Mouse (Mus musculus) spleen, adult 12 weeks (tissue): ENCODE measurements around the gene Pitpnb.
A peak's percentile ranks its signal among the peaks of the same experiment; 100 is the strongest.

Experiments used
- DNase-seq: peaks from one replicate; pipeline ENCODE4 v3.0.0; 2022; ENCODE audit warnings: low spot score

Gene Pitpnb

GRCm38 (mm10) chr5:111396199-111396598 is 65.6 kb downstream of the Pitpnb start:
- DNase-seq: no peak

DNA sequence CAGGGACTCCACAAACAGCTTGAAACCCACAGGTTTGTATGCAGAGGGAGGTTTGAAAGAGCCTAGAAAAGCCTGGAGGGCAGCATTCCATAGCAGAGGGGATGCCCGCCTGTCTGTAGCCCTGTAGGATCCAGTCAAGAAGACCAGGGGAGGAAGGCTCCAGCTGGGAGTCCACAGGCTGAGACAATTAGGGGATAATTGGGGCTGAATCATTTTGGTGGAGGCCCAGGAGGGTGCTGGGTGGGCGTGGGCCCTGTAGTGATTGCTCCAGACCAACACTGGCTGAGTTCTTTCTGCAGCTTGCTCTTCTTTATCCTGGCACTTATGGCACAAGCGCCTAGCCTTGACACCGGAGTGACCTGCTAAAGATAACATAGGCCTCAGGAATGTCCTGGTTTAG is 67.9 kb downstream of the Pitpnb start:
- no peak for DNase-seq

DNA sequence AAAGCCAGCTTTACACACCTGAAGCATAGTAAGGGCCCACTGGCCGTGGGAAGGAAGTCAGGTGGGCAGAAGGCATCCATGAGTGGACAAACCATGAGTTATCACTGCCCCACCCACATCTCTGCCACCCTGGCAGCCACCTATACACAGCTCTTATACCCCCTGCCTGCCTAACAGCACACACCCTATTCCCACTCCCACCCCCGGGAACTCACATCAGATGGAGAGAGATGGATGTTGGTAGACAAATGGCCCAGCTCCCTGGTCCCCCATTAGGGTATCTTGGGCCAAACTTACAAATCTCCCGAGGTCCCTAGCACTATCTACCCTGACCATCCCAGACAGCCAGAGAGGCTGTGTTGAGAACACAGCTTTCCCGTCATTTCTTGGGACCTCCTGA is 68.7 kb downstream of the Pitpnb start:
- no peak for DNase-seq

- DNase-seq: no peak
Observed at GRCm38 (mm10) chr5:111401879-111402650, 71.5 kb downstream of the Pitpnb start.

DNA sequence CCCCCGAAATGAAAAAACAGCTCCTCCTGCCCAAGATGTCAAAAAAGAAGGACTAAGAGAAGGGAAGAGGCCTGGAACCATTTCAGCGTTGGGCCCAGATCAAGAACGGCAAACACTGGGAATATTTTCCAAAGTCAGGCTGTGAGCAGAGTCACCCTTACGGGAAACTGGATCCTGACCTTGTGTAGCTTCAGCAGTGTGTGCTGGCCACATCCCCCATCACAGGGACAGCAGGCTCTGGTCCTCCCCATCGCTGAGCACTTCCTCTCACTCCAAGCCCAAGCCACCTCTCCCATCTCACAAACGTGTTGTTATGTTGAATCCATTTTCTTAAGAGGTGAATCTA is 72.1 kb downstream of the Pitpnb start:
- no peak for DNase-seq

GRCm38 (mm10) chr5:111404721-111405120 is 74.2 kb downstream of the Pitpnb start:
- DNase-seq: no peak

DNA sequence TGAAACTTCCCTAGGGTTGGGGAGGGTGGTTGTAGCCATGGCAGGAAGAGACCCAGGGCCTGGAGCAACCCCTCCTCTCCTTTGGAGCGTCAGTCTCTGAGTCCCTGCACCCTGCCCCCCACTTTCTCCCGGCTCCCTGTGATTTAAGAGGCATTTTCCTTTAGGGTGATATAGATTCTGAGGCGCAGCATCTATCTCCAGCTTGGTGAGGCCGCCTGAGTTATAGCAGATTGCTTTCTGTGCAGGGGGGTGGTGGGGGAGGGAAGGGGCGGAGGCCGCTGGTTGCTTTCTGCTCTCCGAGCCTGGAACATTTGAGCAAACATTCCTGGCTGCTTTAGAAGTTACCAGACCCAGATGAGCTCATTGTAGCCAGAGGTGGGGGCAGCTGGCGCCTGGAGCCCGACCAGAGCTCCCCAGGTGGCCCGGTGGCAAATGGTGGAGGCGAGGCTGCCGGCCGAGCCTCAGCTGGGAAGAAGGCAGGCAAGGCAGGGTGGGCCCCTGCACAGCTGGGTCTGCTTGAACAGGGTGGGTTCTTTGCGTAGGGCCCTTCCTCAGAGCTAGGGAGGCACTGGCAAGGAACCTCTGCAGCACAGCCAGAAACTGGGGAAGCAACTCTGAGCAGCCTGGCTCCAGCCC is 78.0 kb downstream of the Pitpnb start:
- DNase-seq: no peak

DNA sequence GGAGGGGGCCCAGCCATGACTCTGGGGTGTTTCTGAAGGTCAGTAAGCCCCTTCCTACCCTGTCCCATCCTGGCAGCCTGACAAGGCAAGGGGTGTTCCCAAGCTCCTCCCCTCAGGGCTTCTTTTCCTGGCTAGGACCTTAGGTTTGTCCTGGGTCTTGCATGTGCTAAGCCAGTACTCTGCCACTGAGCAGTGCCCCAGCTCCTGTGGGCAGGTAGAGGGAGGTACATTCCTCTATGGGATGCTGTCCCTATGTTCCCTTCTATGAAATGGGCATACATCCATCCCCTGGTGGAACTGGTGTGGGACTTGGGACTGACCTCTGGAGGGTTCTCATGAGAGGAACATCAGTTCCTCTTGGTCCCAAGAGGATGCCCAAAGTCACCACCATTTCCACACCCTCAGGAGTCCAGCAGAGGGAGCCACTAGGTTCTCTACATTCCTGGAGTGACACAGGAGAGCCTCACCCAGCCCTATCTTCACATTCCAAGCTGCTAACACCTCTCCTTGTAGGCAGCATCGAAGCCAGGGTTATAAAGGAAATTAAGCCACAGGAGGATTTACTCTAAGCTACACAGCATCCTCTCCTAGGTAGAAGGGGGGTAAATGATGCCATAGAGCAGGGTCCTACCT is 79.0 kb downstream of the Pitpnb start:
- no peak for DNase-seq

- DNase-seq: no peak
Observed at GRCm38 (mm10) chr5:111410665-111411064, 80.1 kb downstream of the Pitpnb start.

GRCm38 (mm10) chr5:111414192-111414591 is 83.6 kb downstream of the Pitpnb start:
- DNase-seq: peak; percentile 19

DNA sequence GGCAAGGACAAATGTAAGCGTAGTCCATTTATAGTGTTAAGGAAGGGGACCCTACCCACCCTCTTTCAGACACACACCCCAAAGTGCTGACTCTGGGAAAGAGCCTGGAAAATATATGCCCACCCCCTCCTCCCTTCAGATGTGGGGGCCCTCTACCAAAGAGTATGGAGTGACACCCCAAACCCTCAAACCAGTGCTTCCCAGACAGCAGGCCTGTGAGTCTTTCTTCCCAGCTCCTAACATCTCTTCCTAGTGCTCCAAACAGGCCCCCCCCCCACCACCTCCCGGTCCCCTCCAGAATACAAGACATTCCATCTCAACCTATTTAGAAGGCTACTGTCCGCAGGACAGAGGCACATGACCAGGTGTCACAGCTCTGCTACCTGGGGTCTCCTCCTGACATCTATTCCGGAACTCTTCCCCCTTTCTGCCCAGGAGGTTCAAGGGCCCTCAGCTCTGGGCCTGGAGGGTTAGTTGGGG is 84.2 kb downstream of the Pitpnb start:
- DNase-seq: no peak

GRCm38 (mm10) chr5:111415575-111415974 is 85.0 kb downstream of the Pitpnb start:
- no peak for DNase-seq

DNA sequence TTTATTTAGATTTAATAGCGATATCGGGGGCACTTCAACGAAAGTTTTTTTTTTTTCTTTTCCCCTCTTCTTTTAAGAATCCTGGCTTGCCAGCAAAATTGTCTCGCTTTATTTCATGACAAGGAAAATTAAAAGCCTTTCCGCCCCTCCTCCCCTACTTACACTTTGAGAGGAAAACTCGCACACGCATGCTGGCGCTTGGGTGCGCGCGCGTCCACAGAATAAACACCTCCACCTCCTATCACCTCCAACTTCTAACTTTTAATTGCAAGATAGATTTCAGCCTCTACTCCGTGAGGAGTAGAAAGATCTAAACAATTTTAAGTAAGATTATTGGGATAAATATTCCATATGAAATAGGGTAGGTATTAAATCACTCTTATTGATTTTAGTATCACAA is 85.5 kb downstream of the Pitpnb start:
- no peak for DNase-seq

- DNase-seq: no peak
Observed at GRCm38 (mm10) chr5:111416591-111417374, 86.2 kb downstream of the Pitpnb start, which contains the start of gene Mn1. TSS of gene Mn1 (plus strand) at chr5:111417362.

- no peak for DNase-seq
Observed at GRCm38 (mm10) chr5:111417378-111418131, 87.0 kb downstream of the Pitpnb start.

GRCm38 (mm10) chr5:111418202-111419120 is 87.9 kb downstream of the Pitpnb start:
- no peak for DNase-seq

DNA sequence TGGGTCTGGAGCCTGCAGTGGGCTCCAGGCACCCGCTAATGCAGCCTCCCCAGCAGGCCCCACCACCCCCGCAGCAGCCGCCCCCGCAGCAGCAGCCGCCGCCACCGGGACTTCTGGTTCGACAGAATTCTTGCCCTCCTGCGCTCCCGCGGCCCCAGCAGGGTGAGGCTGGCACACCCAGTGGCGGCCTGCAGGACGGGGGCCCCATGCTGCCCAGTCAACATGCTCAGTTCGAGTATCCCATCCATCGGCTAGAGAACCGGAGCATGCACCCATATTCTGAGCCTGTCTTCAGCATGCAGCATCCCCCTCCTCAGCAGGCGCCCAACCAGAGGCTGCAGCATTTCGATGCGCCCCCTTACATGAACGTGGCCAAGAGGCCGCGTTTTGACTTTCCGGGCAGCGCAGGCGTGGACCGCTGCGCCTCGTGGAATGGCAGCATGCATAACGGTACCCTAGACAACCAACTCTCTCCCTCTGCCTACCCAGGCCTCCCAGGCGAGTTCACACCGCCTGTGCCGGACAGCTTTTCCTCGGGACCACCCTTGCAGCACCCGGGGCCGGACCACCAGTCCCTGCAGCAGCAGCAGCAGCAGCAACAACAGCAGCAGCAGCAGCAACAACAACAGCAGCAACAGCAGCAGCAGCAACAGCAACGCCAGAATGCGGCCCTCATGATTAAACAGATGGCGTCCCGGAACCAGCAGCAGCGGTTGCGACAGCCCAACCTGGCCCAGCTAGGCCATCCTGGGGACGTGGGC is 88.7 kb downstream of the Pitpnb start:
- no peak for DNase-seq

GRCm38 (mm10) chr5:111420011-111420691 is 89.6 kb downstream of the Pitpnb start:
- no peak for DNase-seq

DNA sequence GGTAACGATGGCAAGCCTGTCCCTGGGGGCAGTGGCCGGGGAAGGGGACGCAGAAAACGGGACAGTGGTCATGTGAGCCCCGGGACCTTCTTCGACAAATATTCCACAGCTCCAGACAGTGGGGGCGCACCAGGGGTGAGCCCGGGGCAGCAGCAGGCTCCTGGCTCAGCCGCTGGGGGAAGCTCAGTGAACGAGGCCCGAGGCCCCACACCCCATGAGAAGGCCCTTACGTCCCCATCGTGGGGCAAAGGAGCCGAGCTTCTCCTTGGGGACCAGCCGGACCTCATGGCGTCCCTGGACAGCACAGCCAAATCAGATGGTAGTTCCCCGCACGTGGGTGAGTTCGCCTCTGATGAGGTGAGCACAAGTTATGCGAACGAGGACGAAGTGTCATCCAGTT is 90.3 kb downstream of the Pitpnb start:
- DNase-seq: no peak
